Mouse (Mus musculus) myocyte (in vitro differentiated cells): Measurements from ENCODE around the gene Chd8. TPM values are rescaled to one million over a fixed set of nuclear protein-coding genes. Genes with fewer than 3 reads are reported as not detected.

ENCODE experiments used
- H3K27me3 ChIP-seq: one replicate; pipeline ENCODE4 v1.6.1; 2011; ENCODE audit not compliant: control insufficient read depth, insufficient read depth, insufficient read length
- H3K36me3 ChIP-seq: one replicate; pipeline ENCODE4 v1.6.1; 2011; ENCODE audit not compliant: control insufficient read depth, insufficient read depth
- H3K4me2 ChIP-seq: one replicate; pipeline ENCODE4 v1.6.1; 2011; ENCODE audit warnings: low read depth, control low read depth
- H3K4me3 ChIP-seq: one replicate; pipeline ENCODE4 v1.5.1; 2011; ENCODE audit warnings: mild to moderate bottlenecking, control low read depth, moderate library complexity
- H3K79me2 ChIP-seq: one replicate; pipeline ENCODE4 v1.6.1; 2011; ENCODE audit not compliant: control insufficient read depth, insufficient read depth
- H3ac ChIP-seq: one replicate; pipeline ENCODE4 v1.6.1; 2011; ENCODE audit not compliant: control insufficient read depth, insufficient read length
- CEBPB ChIP-seq: IDR thresholded peaks from 2 replicates; pipeline ENCODE4 v1.6.1; 2011; ENCODE audit warnings: mild to moderate bottlenecking, moderate library complexity; ENCODE audit not compliant: poor library complexity, insufficient read depth, severe bottlenecking
- E2F4 ChIP-seq: IDR thresholded peaks from one replicate; pipeline ENCODE4 v1.6.1; 2011; ENCODE audit warnings: mild to moderate bottlenecking, control low read depth, moderate library complexity; ENCODE audit not compliant: insufficient read depth
- MAX ChIP-seq: IDR thresholded peaks from one replicate; pipeline ENCODE4 v1.6.1; 2011; ENCODE audit warnings: low read depth, mild to moderate bottlenecking, control low read depth
- MYOD1 ChIP-seq, 3 experiments: IDR thresholded peaks; one replicate each; pipeline ENCODE4 v1.6.1; 2011; ENCODE audit warnings: control low read depth in 2 of 3, low read depth in 2 of 3, mild to moderate bottlenecking in 2 of 3, moderate library complexity in 1 of 3; ENCODE audit not compliant: insufficient read length in 2 of 3, control insufficient read depth in 1 of 3
- MYOG ChIP-seq, 3 experiments: IDR thresholded peaks; one replicate each; pipeline ENCODE4 v1.6.1; 2011; ENCODE audit warnings: control low read depth in 2 of 3, low read depth in 2 of 3, mild to moderate bottlenecking in 2 of 3; ENCODE audit not compliant: insufficient read length in 2 of 3, control insufficient read depth in 1 of 3, insufficient read depth in 1 of 3
- POLR2A ChIP-seq: IDR thresholded peaks from one replicate; pipeline ENCODE4 v1.6.1; 2011; ENCODE audit warnings: low read depth, mild to moderate bottlenecking, control low read depth, moderate library complexity; ENCODE audit not compliant: insufficient read length
- POLR2AphosphoS2 ChIP-seq: IDR thresholded peaks from one replicate; pipeline ENCODE4 v1.6.1; 2011; ENCODE audit warnings: low read depth, control low read depth; ENCODE audit not compliant: insufficient read length
- REST ChIP-seq: IDR thresholded peaks from one replicate; pipeline ENCODE4 v1.6.1; 2011; ENCODE audit warnings: mild to moderate bottlenecking, control low read depth, moderate library complexity; ENCODE audit not compliant: insufficient read depth, insufficient read length
- SRF ChIP-seq: IDR thresholded peaks from one replicate; pipeline ENCODE4 v1.6.1; 2011; ENCODE audit warnings: low read depth; ENCODE audit not compliant: control insufficient read depth, insufficient read length
- TCF12 ChIP-seq: IDR thresholded peaks from one replicate; pipeline ENCODE4 v1.6.1; 2011; ENCODE audit warnings: mild to moderate bottlenecking, control low read depth; ENCODE audit not compliant: poor library complexity, insufficient read depth, severe bottlenecking
- TCF3 ChIP-seq: IDR thresholded peaks from one replicate; pipeline ENCODE4 v1.6.1; 2011; ENCODE audit warnings: low read depth, control low read depth; ENCODE audit not compliant: insufficient read length
- USF1 ChIP-seq: IDR thresholded peaks from one replicate; pipeline ENCODE4 v1.6.1; 2011; ENCODE audit warnings: low read depth, mild to moderate bottlenecking, control low read depth, moderate library complexity
- polyA plus RNA-seq: library from polyadenylated mRNA; unstranded; fragments of >200 nt; fragmentation: generic; extraction: Trizol; gene quantifications from one replicate; pipeline ENCODE4 v1.2.1, GENCODE M21; 2012; ENCODE audit warnings: missing spikeins

Chd8 gene
- polyA plus RNA-seq, 1 experiment, result 19.6 TPM

GRCm38 (mm10) chr14:52256311-52257175 lies 1.0 kb downstream of the Chd8 start:
- Histone ChIP-seq H3K4me2 (peak overlapping the region; percentile 98), H3K4me3 (peak overlapping the region; percentile 59)

GRCm38 (mm10) chr14:52246129-52246528 lies 11.5 kb downstream of the Chd8 start:
- H3K4me3 ChIP-seq, result no peak overlapping the region
- H3K27me3 ChIP-seq, result no peaks in the 10 kb centered on the region
- peaks cover 82% of the 10 kb centered on the region for H3K79me2 ChIP-seq
- TF ChIP-seq MYOG (IDR thresholded peaks at IDR 0.05; ENCODE audit: control insufficient read depth in 1 of 3, insufficient read depth in 1 of 3, insufficient read length in 2 of 3, low read depth in 2 of 3) (no peak), USF1 (no peak), POLR2A (no peak), CEBPB (no peak), REST (no peak), MAX (no peak), TCF12 (no peak), SRF (no peak), MYOD1 (IDR thresholded peaks at IDR 0.05; ENCODE audit: control insufficient read depth in 1 of 3, insufficient read length in 2 of 3, low read depth in 2 of 3) (no peak), POLR2AphosphoS2 (no peak), E2F4 (no peak), TCF3 (no peak)
- H3K36me3 ChIP-seq, result no peaks in the 10 kb centered on the region
- H3ac ChIP-seq, result no peak overlapping the region
- no peak overlapping the region for H3K4me2 ChIP-seq

More at GRCm38 (mm10) chr14:52256311-52257175, 1.0 kb downstream of the Chd8 start:
- TF ChIP-seq CEBPB (no peak), MYOG (IDR thresholded peaks at IDR 0.05; ENCODE audit: control insufficient read depth in 1 of 3, insufficient read depth in 1 of 3, insufficient read length in 2 of 3, low read depth in 2 of 3) (no peak)
- H3ac ChIP-seq, result peak overlapping the region; percentile 37
- no peaks in the 10 kb centered on the region for H3K27me3 ChIP-seq
- no peaks in the 10 kb centered on the region for H3K36me3 ChIP-seq
- peaks cover 55% of the 10 kb centered on the region for H3K79me2 ChIP-seq

- H3K27me3 ChIP-seq, result no peaks in the 10 kb centered on the region
- peaks cover 87% of the 10 kb centered on the region for H3K79me2 ChIP-seq
- peak overlapping the region; percentile 55 for H3K4me3 ChIP-seq
- H3ac ChIP-seq, result peak overlapping the region; percentile 35
- no peaks in the 10 kb centered on the region for H3K36me3 ChIP-seq
- TF ChIP-seq SRF (no peak), CEBPB (no peak), MYOD1 (IDR thresholded peaks at IDR 0.05; ENCODE audit: control insufficient read depth in 1 of 3, insufficient read length in 2 of 3, low read depth in 2 of 3) (no peak), REST (no peak), E2F4 (no peak)
- H3K4me2 ChIP-seq, result peak overlapping the region; percentile 68
Observed at GRCm38 (mm10) chr14:52244690-52245042, 12.9 kb downstream of the Chd8 start.

- H3K4me2 ChIP-seq, result peak overlapping the region; percentile 93
- TF ChIP-seq REST, result no peak
- TF ChIP-seq MYOD1 (IDR thresholded peaks at IDR 0.05; ENCODE audit: control insufficient read depth in 1 of 3, insufficient read length in 2 of 3, low read depth in 2 of 3), result no peak
- peak; percentile 14 for TF ChIP-seq E2F4
- TF ChIP-seq SRF, result no peak
- TF ChIP-seq MYOG (IDR thresholded peaks at IDR 0.05; ENCODE audit: control insufficient read depth in 1 of 3, insufficient read depth in 1 of 3, insufficient read length in 2 of 3, low read depth in 2 of 3), result no peak
- TF ChIP-seq POLR2AphosphoS2, result peak; percentile 77
- peak; percentile 79 for TF ChIP-seq POLR2A
- H3ac ChIP-seq, result peak overlapping the region; percentile 35
- H3K36me3 ChIP-seq, result no peaks in the 10 kb centered on the region
- peak overlapping the region; percentile 55 for H3K4me3 ChIP-seq
- no peaks in the 10 kb centered on the region for H3K27me3 ChIP-seq
- H3K79me2 ChIP-seq, result peaks cover 87% of the 10 kb centered on the region
Observed at GRCm38 (mm10) chr14:52244041-52244689, 13.4 kb downstream of the Chd8 start.

- no peak overlapping the region for H3ac ChIP-seq
- peaks cover 23% of the 10 kb centered on the region for H3K79me2 ChIP-seq
- H3K27me3 ChIP-seq, result no peaks in the 10 kb centered on the region
- TF ChIP-seq CEBPB (no peak), MYOG (IDR thresholded peaks at IDR 0.05; ENCODE audit: control insufficient read depth in 1 of 3, insufficient read depth in 1 of 3, insufficient read length in 2 of 3, low read depth in 2 of 3) (no peak), E2F4 (no peak), REST (no peak), SRF (no peak), POLR2AphosphoS2 (no peak), USF1 (no peak), TCF3 (no peak), MAX (no peak), POLR2A (no peak), TCF12 (no peak), MYOD1 (IDR thresholded peaks at IDR 0.05; ENCODE audit: control insufficient read depth in 1 of 3, insufficient read length in 2 of 3, low read depth in 2 of 3) (no peak)
- peaks cover 39% of the 10 kb centered on the region for H3K36me3 ChIP-seq
- no peak overlapping the region for H3K4me3 ChIP-seq
- no peak overlapping the region for H3K4me2 ChIP-seq
Observed at GRCm38 (mm10) chr14:52236216-52236615, 21.4 kb downstream of the Chd8 start.
